ENCODE assay signal across 20 mouse cellular contexts in the genomic region with DNA sequence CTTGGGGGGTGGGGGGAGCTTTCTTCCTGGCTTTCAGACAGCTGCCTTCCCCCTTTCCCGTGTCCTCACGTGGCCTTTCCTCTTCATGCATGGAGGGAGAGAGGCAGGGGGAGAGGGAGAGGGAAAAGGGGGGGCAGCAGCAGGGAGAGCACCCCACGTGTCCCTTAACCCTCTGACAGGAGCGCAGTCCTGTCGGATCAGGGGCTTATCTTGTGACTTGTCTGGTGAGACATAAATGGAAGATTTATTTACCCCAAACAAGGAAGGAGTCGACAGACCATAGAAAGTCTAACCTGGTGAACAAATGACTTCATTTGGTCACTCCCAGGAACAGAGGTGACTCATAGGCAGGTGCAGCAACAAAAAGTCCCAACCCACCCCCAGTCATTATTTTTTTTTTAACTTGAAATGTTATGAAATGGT. TPM values are rescaled to one million over a fixed set of nuclear protein-coding genes. Genes with fewer than 3 reads are reported as not detected.
DNase-seq lines count a peak whose midpoint lies in the region; ATAC-seq lines count a peak whose summit lies in the region.
"Had no signal": no experiment of that assay in that cellular context is flagged by ENCODE, and none has a peak within 500 bp of the region (broad histone marks: within the 10 kb centered on the region; RNA-seq: fewer than 3 reads in every experiment).

No protein-coding gene starts in this region.

- no peak overlapping the region for H3K9ac ChIP-seq in intestine, embryonic 14.5 days (ENCODE audit: low read length)
- no peak overlapping the region for H3K9ac ChIP-seq in stomach, embryonic 15.5 days
- H3K9ac ChIP-seq in forebrain, embryonic 16.5 days (replicated peaks; ENCODE audit: low read depth, low read length): no peak overlapping the region
- H3K9ac ChIP-seq: embryonic facial prominence, embryonic 13.5 days; forebrain, embryonic 15.5 days; heart, embryonic 13.5 days; limb, embryonic 12.5 days; liver, embryonic 12.5 days had no signal

- peak; percentile 69 for ATAC-seq in intestine, embryonic 14.5 days (replicated peaks; ENCODE audit: low FRiP score, low TSS enrichment, low read depth)
- ATAC-seq in stomach, embryonic 15.5 days (ENCODE audit: insufficient read depth, low FRiP score, low read depth): peak; percentile 44; the same call in 1 of the 2 replicates
- ATAC-seq in forebrain, embryonic 16.5 days: no peak
- ATAC-seq: forebrain, embryonic 15.5 days; hindbrain, embryonic 16.5 days; liver, embryonic 12.5 days; midbrain, embryonic 16.5 days had no signal

- H3K4me3 ChIP-seq in intestine, embryonic 14.5 days (ENCODE audit: low read depth, low read length): no peak overlapping the region
- H3K4me3 ChIP-seq in stomach, embryonic 15.5 days (replicated peaks): no peak overlapping the region
- no peak overlapping the region for H3K4me3 ChIP-seq in forebrain, embryonic 16.5 days (replicated peaks; ENCODE audit: low read length)
- H3K4me3 ChIP-seq: embryonic facial prominence, embryonic 13.5 days; forebrain, embryonic 15.5 days; heart, embryonic 13.5 days; limb, embryonic 12.5 days; liver, embryonic 12.5 days had no signal

- intact Hi-C loops in heart, postnatal 25 days (cut with DNase I): loop anchor here (5.0 kb wide), 1 partner anchor 78 kb away; no protein-coding TSS in a partner anchor

- DNase-seq in intestine, embryonic 14.5 days (ENCODE audit: low spot score): no peak
- DNase-seq in kidney, adult 18-20 months: peak; percentile 21
- DNase-seq in kidney, postnatal 14 days: peak; percentile 34
- DNase-seq in embryo, embryonic 10 days (ENCODE audit: low spot score): no peak
- DNase-seq in heart, postnatal 25 days (ENCODE audit: low spot score): no peak
- DNase-seq: adrenal gland, postnatal 14 days; cerebellum, postnatal 10 days; heart, postnatal 36 days; lung, adult 2 months; lung, postnatal 36 days; thymus, postnatal 14 days had no signal

- no peaks in the 10 kb centered on the region for H3K27me3 ChIP-seq in intestine, embryonic 14.5 days (replicated peaks; ENCODE audit: control insufficient read depth, insufficient read depth, low read length)
- no peaks in the 10 kb centered on the region for H3K27me3 ChIP-seq in stomach, embryonic 15.5 days (replicated peaks)
- H3K27me3 ChIP-seq in forebrain, embryonic 16.5 days (replicated peaks; ENCODE audit: control insufficient read depth, insufficient read depth, low read length): no peaks in the 10 kb centered on the region
- H3K27me3 ChIP-seq: embryonic facial prominence, embryonic 13.5 days; forebrain, embryonic 15.5 days; heart, embryonic 13.5 days; limb, embryonic 12.5 days; liver, embryonic 12.5 days had no signal

- H3K36me3 ChIP-seq in intestine, embryonic 14.5 days (ENCODE audit: control insufficient read depth, insufficient read depth, low read length): no peaks in the 10 kb centered on the region
- no peaks in the 10 kb centered on the region for H3K36me3 ChIP-seq in stomach, embryonic 15.5 days
- no peaks in the 10 kb centered on the region for H3K36me3 ChIP-seq in forebrain, embryonic 16.5 days (ENCODE audit: control insufficient read depth, insufficient read depth)
- H3K36me3 ChIP-seq: embryonic facial prominence, embryonic 13.5 days; forebrain, embryonic 15.5 days; heart, embryonic 13.5 days; limb, embryonic 12.5 days; liver, embryonic 12.5 days had no signal

- no peaks in the 10 kb centered on the region for H3K4me1 ChIP-seq in intestine, embryonic 14.5 days (replicated peaks; ENCODE audit: control insufficient read depth, insufficient read depth, low read length)
- H3K4me1 ChIP-seq in stomach, embryonic 15.5 days: 0 out of 2 replicates have a peak, but pooled peaks cover 7% of the 10 kb centered on the region
- no peaks in the 10 kb centered on the region for H3K4me1 ChIP-seq in forebrain, embryonic 16.5 days (replicated peaks; ENCODE audit: control insufficient read depth, insufficient read depth, low read length)
- H3K4me1 ChIP-seq: embryonic facial prominence, embryonic 13.5 days; forebrain, embryonic 15.5 days; heart, embryonic 13.5 days; limb, embryonic 12.5 days; liver, embryonic 12.5 days had no signal

- no peaks in the 10 kb centered on the region for H3K9me3 ChIP-seq in intestine, embryonic 14.5 days (ENCODE audit: control insufficient read depth, low read length)
- no peaks in the 10 kb centered on the region for H3K9me3 ChIP-seq in stomach, embryonic 15.5 days
- no peaks in the 10 kb centered on the region for H3K9me3 ChIP-seq in forebrain, embryonic 16.5 days (ENCODE audit: control insufficient read depth, low read length)
- H3K9me3 ChIP-seq: embryonic facial prominence, embryonic 13.5 days; forebrain, embryonic 15.5 days; heart, embryonic 13.5 days; limb, embryonic 12.5 days; liver, embryonic 12.5 days had no signal

- H3K4me2 ChIP-seq in intestine, embryonic 14.5 days (ENCODE audit: low read length): no peak overlapping the region
- no peak overlapping the region for H3K4me2 ChIP-seq in stomach, embryonic 15.5 days
- no peak overlapping the region for H3K4me2 ChIP-seq in forebrain, embryonic 16.5 days (ENCODE audit: low read length)
- H3K4me2 ChIP-seq: embryonic facial prominence, embryonic 13.5 days; forebrain, embryonic 15.5 days; heart, embryonic 13.5 days; limb, embryonic 12.5 days; liver, embryonic 12.5 days had no signal

- no peak overlapping the region for H3K27ac ChIP-seq in intestine, embryonic 14.5 days (ENCODE audit: low read depth)
- peak overlapping the region; percentile 58; the same call in 1 of the 2 replicates for H3K27ac ChIP-seq in stomach, embryonic 15.5 days
- no peak overlapping the region for H3K27ac ChIP-seq in forebrain, embryonic 16.5 days (ENCODE audit: low read length)
- H3K27ac ChIP-seq: embryonic facial prominence, embryonic 13.5 days; forebrain, embryonic 15.5 days; heart, embryonic 13.5 days; limb, embryonic 12.5 days; liver, embryonic 12.5 days had no signal

- 36% methylated on average over 6 of the region's 6 CpGs for WGBS in intestine, embryonic 14.5 days
- WGBS in stomach, embryonic 15.5 days: 50% methylated on average over 6 of the region's 6 CpGs
- 75% methylated on average over 5 of the region's 6 CpGs for WGBS in forebrain, embryonic 16.5 days

RNA-seq across cellular contexts. Expression of a gene that starts 12.3 kb away (rescaled TPM):
- 31.1 and 34.2 TPM in 2 replicates for polyA plus RNA-seq in intestine, embryonic 14.5 days (2014; fragmentation: Nextera tagmentation; extraction: Ambion mirVana)
- polyA plus RNA-seq in stomach, embryonic 15.5 days (2015; fragmentation: Nextera tagmentation; extraction: Ambion mirVana): 29.9 and 30.1 TPM in 2 replicates
- polyA plus RNA-seq in forebrain, embryonic 16.5 days (2015; fragmentation: Nextera tagmentation; extraction: Ambion mirVana): 19.6 and 22.1 TPM in 2 replicates
- 10 to 100 TPM; 69.8 to 80.8 TPM for total RNA-seq in heart, postnatal 25 days (2021)

Comparison
In these comparisons a context has a peak if more than half of its experiments do, and no peak if none do; other contexts are left out.
1. DNase-seq: peak in kidney, adult 18-20 months (single experiment) and kidney, postnatal 14 days (single experiment); none in intestine, embryonic 14.5 days (single experiment), embryo, embryonic 10 days (single experiment) and heart, postnatal 25 days (single experiment).